Mouse (Mus musculus) right cerebral cortex, adult 18-20 months (tissue): ENCODE results near the gene Hist1h4b.
A peak's percentile ranks its signal among the peaks of the same experiment; 100 is the strongest.
"Not testable (repeated sequence)": the region's sequence is repeated elsewhere in the genome, so short reads cannot be mapped to it uniquely, and the experiment has no call there.

Experiments
- DNase-seq: peaks from one replicate; pipeline ENCODE4 v3.0.0; 2022; ENCODE audit warnings: mixed read lengths

The Hist1h4b gene

GRCm38 (mm10) chr13:23759251-23759771, 2.5 kb downstream of the Hist1h4b start:
- no peak for DNase-seq

- no peak for DNase-seq
These were observed 3.1 kb downstream of the Hist1h4b start for GRCm38 (mm10) chr13:23759916-23760239.

- DNase-seq: no peak
These were observed 3.6 kb downstream of the Hist1h4b start for GRCm38 (mm10) chr13:23760240-23760971.

GRCm38 (mm10) chr13:23760972-23761864, 4.4 kb downstream of the Hist1h4b start, which contains the start of gene Hist1h4a:
Gene Hist1h4a, minus strand, starts transcription at chr13:23761230.
- peak; percentile 99 for DNase-seq

GRCm38 (mm10) chr13:23761871-23762821, 5.3 kb downstream of the Hist1h4b start, which contains the start of gene Hist1h3a:
Gene Hist1h3a, minus strand, starts transcription at chr13:23762386.
- peak; percentile 70 for DNase-seq

GRCm38 (mm10) chr13:23763242-23763585, 6.4 kb downstream of the Hist1h4b start:
- no peak for DNase-seq

- peak; percentile 83 for DNase-seq
These were observed 6.9 kb downstream of the Hist1h4b start, which contains the start of gene Hist1h1a for GRCm38 (mm10) chr13:23763586-23764323. Gene Hist1h1a, plus strand, starts transcription at chr13:23763666.

- DNase-seq: no peak
These were observed 7.7 kb downstream of the Hist1h4b start for GRCm38 (mm10) chr13:23764324-23765171.

GRCm38 (mm10) chr13:23765172-23765513, 8.3 kb downstream of the Hist1h4b start:
- DNase-seq: no peak

GRCm38 (mm10) chr13:23766772-23767171, 10.0 kb downstream of the Hist1h4b start:
- no peak for DNase-seq

- DNase-seq: no peak
These were observed 12.1 kb downstream of the Hist1h4b start for GRCm38 (mm10) chr13:23768834-23769397.

- DNase-seq: not testable (repeated sequence)
These were observed 12.8 kb downstream of the Hist1h4b start, which contains the start of gene Trim38 for GRCm38 (mm10) chr13:23769613-23770012. Gene Trim38, plus strand, starts transcription at chr13:23769913.

- DNase-seq: peak; percentile 63
These were observed 15.9 kb downstream of the Hist1h4b start for GRCm38 (mm10) chr13:23772561-23773313.

- DNase-seq: no peak
These were observed 21.5 kb downstream of the Hist1h4b start for GRCm38 (mm10) chr13:23778339-23778738.

- no peak for DNase-seq
These were observed 22.2 kb downstream of the Hist1h4b start for GRCm38 (mm10) chr13:23779025-23779424.

- peak; percentile 41 for DNase-seq
These were observed 35.7 kb downstream of the Hist1h4b start for GRCm38 (mm10) chr13:23792520-23792919.

- no peak for DNase-seq
These were observed 42.6 kb downstream of the Hist1h4b start for GRCm38 (mm10) chr13:23799405-23799804.

- DNase-seq: no peak
These were observed 47.7 kb downstream of the Hist1h4b start for GRCm38 (mm10) chr13:23804532-23804931.

GRCm38 (mm10) chr13:23806422-23807052, 49.7 kb downstream of the Hist1h4b start, which contains the start of gene Slc17a2:
Gene Slc17a2, plus strand, starts transcription at chr13:23806993.
- no peak for DNase-seq
